Mouse (Mus musculus) E14TG2a.4 (cell line): Measurements from ENCODE around the gene Nup160.

Source experiments
- H3K27me3 ChIP-seq: 2 replicates; pipeline ENCODE4 v1.6.1; 2014; ENCODE audit warnings: low read length, control low read depth; ENCODE audit not compliant: insufficient read depth
- H3K36me3 ChIP-seq: 2 replicates; pipeline ENCODE4 v1.6.1; 2014; ENCODE audit warnings: low read length, control low read depth; ENCODE audit not compliant: insufficient read depth
- H3K4me1 ChIP-seq: replicated peaks from 2 replicates; pipeline ENCODE4 v1.6.1; 2014; ENCODE audit warnings: low read depth, low read length, control low read depth
- H3K4me3 ChIP-seq: replicated peaks from 2 replicates; pipeline ENCODE4 v1.5.1; 2014; ENCODE audit warnings: mild to moderate bottlenecking, low read length
- H3K9me3 ChIP-seq: 2 replicates; pipeline ENCODE4 v1.6.1; 2014; ENCODE audit warnings: low read length, control low read depth
- CTCF ChIP-seq: conservative IDR thresholded peaks from 2 replicates; pipeline ENCODE4 v1.5.1; 2014; ENCODE audit warnings: low read length
- NANOG ChIP-seq: IDR thresholded peaks from 2 replicates; pipeline ENCODE4 v1.6.1; 2014; ENCODE audit warnings: borderline replicate concordance, low read length, mixed read lengths
- POU5F1 ChIP-seq: IDR thresholded peaks from 2 replicates; pipeline ENCODE4 v1.6.1; 2014; ENCODE audit warnings: low read length, borderline replicate concordance

The Nup160 gene

GRCm38 (mm10) chr2:90745740-90746537 lies 68.9 kb downstream of the Nup160 start:
- Histone ChIP-seq H3K27me3 (no peaks in the 10 kb centered on the region), H3K4me3 (peak overlapping the region; percentile 98), H3K36me3 (peaks cover 46% of the 10 kb centered on the region), H3K9me3 (no peaks in the 10 kb centered on the region), H3K4me1 (peaks cover 46% of the 10 kb centered on the region)
- no peak for TF ChIP-seq CTCF
- no peak for TF ChIP-seq NANOG
- no peak for TF ChIP-seq POU5F1

GRCm38 (mm10) chr2:90746538-90746865 lies 69.5 kb downstream of the Nup160 start:
- no peaks in the 10 kb centered on the region for H3K9me3 ChIP-seq
- TF ChIP-seq NANOG (no peak), POU5F1 (no peak), CTCF (no peak)
- peaks cover 52% of the 10 kb centered on the region for H3K36me3 ChIP-seq
- H3K4me3 ChIP-seq = peak overlapping the region; percentile 98
- peaks cover 49% of the 10 kb centered on the region for H3K4me1 ChIP-seq
- H3K27me3 ChIP-seq = no peaks in the 10 kb centered on the region

GRCm38 (mm10) chr2:90747131-90747530 lies 70.1 kb downstream of the Nup160 start:
- H3K9me3 ChIP-seq = no peaks in the 10 kb centered on the region
- no peaks in the 10 kb centered on the region for H3K27me3 ChIP-seq
- TF ChIP-seq CTCF (no peak), POU5F1 (no peak), NANOG (no peak)
- H3K36me3 ChIP-seq = peaks cover 58% of the 10 kb centered on the region
- H3K4me1 ChIP-seq = peaks cover 50% of the 10 kb centered on the region
- peak overlapping the region; percentile 98 for H3K4me3 ChIP-seq

GRCm38 (mm10) chr2:90749676-90750459 lies 72.9 kb downstream of the Nup160 start:
- H3K36me3 ChIP-seq = peaks cover 76% of the 10 kb centered on the region
- no peaks in the 10 kb centered on the region for H3K27me3 ChIP-seq
- no peak overlapping the region for H3K4me3 ChIP-seq
- no peak for TF ChIP-seq NANOG
- no peak for TF ChIP-seq CTCF
- H3K4me1 ChIP-seq = peaks cover 42% of the 10 kb centered on the region
- H3K9me3 ChIP-seq = no peaks in the 10 kb centered on the region

GRCm38 (mm10) chr2:90753565-90753964 lies 76.5 kb downstream of the Nup160 start:
- TF ChIP-seq POU5F1 (no peak), NANOG (no peak), CTCF (no peak)
- no peaks in the 10 kb centered on the region for H3K9me3 ChIP-seq
- peaks cover 97% of the 10 kb centered on the region for H3K36me3 ChIP-seq
- no peaks in the 10 kb centered on the region for H3K27me3 ChIP-seq
- peaks cover 30% of the 10 kb centered on the region for H3K4me1 ChIP-seq
- no peak overlapping the region for H3K4me3 ChIP-seq

GRCm38 (mm10) chr2:90754188-90754587 lies 77.2 kb downstream of the Nup160 start:
- Histone ChIP-seq H3K4me3 (no peak overlapping the region), H3K27me3 (no peaks in the 10 kb centered on the region), H3K4me1 (peaks cover 24% of the 10 kb centered on the region), H3K36me3 (peaks cover 97% of the 10 kb centered on the region), H3K9me3 (no peaks in the 10 kb centered on the region)
- no peak for TF ChIP-seq CTCF
- TF ChIP-seq POU5F1 = no peak
- no peak for TF ChIP-seq NANOG

- TF ChIP-seq CTCF (no peak), NANOG (no peak), POU5F1 (no peak)
- Histone ChIP-seq H3K4me1 (no peaks in the 10 kb centered on the region), H3K9me3 (no peaks in the 10 kb centered on the region), H3K27me3 (no peaks in the 10 kb centered on the region), H3K4me3 (no peak overlapping the region), H3K36me3 (peaks cover 98% of the 10 kb centered on the region)
Measured at GRCm38 (mm10) chr2:90765123-90765522, 88.1 kb downstream of the Nup160 start.

- Histone ChIP-seq H3K4me3 (no peak overlapping the region), H3K9me3 (no peaks in the 10 kb centered on the region), H3K36me3 (peaks cover 51% of the 10 kb centered on the region), H3K27me3 (peaks cover 16% of the 10 kb centered on the region), H3K4me1 (peaks cover 37% of the 10 kb centered on the region)
- TF ChIP-seq CTCF (no peak), NANOG (no peak), POU5F1 (no peak)
Measured at GRCm38 (mm10) chr2:90781323-90781722, 104.3 kb downstream of the Nup160 start.
